Mouse (Mus musculus) thymus, postnatal 4 days (tissue): ENCODE measurements around the gene App.

Source experiments
- DNase-seq: peaks from one replicate; pipeline ENCODE4 v3.0.0; 2021

App gene

DNA sequence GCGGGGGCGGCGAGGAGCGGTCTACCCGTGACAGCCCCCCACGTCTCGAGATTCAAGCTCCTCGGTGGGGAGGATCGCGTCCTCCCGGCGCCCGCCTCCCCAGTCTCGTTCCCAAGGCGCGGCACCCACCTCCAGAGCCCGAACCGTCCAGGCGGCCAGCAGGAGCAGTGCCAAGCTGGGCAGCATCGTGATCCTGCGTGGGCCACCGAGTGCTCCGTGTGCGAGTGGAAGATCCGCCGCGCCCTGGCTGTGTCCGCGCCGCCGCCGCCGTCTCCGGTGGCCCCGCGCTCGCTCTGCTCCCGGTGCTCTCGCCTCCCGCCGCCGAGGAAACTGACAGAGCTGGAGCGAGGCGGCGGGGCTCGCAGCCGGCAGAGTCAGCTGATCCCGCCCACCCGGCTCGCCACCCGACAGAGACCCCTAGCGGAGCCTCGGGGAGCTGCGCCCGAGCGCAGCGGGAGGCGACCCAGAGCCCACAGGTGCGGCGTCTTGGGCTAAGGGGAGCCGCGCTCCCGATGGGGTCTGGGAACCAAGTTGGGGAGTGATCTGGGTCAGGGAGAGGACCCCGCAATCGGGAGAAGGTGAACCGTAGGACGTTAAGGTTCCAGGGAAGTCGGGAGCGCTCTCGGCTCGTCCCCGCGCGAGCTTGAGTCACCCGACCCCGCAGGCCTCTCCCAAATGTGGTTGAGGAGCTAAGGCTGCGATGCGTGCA, at the start of gene App:
Gene App (minus strand): TSS at position 394 of the 709 bp plus-strand sequence.
- peak; percentile 88 for DNase-seq

DNA sequence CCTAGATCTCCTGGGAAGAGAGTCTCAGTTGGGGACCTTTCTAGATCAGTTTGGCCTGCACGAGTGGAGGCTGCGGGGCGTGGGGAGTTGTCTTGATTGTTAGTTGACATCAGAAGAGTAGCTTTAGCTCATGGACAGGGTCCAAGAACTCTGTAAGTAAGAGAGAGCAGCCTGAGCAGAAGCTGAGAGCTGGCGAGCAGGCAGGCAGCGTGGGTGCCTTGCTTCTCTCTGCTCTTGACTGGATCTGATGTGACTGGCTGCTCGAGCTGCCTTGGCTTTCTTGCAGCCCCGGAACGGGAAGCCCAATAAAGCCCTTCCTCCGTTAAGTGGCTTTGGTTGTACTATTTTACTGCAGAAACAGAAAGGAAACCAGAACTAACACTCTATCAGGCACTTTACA, 42.3 kb upstream of the App start:
- DNase-seq = no peak

DNA sequence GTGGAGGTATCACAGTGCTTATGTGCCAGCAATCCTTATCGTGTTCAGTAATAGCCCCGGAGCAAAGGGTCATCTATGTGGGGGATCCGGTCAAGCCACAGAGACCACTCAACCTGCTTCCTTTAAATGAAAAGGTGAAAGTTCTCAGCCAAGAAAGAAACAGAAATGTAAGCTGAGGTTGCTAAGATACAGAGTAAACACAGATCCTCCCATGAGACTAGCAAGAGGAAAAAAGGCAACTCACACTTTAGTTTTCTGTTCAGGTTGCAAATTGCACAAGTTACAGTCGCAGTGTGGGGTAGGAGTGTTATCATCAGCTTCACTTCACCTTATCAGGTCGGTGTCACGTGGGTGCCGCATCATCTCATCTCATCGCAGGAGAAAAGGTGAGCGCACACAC, 41.6 kb upstream of the App start:
- no peak for DNase-seq

DNA sequence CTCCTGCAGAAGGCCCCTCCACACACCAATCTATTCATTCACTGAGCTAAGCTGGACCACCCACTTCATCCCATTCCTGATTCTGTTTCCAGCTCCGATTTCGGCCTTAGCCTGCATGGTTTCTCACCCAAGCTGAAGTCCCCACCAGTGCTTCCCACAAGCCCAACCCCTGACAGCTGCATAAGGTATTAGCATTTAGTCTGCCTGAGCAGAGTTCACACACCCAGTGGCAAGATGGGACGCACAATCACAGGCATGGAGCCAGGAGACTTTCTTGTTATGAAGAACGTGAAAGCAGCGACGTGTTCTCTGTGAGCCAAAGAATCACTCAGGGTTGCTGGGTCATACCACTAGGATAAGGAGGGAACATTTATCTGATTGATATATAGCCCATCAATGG, 22.1 kb upstream of the App start:
- no peak for DNase-seq

DNA sequence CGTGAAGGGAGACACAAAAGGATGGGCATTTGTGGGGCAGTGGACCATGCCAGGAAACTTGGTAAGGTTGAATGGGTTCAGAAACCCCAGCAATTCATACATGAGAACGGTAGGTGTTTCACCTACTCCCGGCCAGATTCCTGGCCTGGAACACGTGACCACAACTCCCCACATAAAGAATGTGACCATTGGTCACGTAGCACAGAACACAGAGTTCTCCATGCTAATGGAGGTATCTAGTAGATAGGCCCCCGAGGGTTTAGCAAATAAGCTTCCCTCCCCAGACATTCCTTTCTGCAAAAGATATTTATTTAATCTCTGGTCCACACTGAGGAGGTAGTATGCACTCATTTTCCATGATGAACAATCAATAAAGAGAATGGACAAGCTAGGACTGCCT, 21.6 kb upstream of the App start:
- DNase-seq = no peak

DNA sequence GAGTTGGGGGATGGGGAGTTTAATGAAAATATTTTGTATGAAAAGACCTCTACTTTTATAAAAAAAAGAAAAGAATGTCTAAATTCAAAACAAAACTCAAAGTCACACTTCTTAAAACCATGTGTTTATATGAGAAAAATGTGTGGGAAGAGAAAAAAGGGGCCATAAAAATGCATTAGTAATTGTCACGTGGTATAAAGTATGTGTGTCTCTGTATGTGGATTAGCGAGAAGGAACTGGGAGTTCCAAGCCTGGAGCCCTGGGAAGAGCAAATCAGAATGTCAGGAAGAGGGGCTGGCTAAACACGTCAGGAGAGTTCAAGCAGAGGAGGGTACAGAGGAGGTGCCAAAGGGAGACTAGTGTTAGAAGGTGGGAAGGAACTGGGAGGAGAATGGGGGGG, 7.9 kb upstream of the App start:
- DNase-seq = no peak

DNA sequence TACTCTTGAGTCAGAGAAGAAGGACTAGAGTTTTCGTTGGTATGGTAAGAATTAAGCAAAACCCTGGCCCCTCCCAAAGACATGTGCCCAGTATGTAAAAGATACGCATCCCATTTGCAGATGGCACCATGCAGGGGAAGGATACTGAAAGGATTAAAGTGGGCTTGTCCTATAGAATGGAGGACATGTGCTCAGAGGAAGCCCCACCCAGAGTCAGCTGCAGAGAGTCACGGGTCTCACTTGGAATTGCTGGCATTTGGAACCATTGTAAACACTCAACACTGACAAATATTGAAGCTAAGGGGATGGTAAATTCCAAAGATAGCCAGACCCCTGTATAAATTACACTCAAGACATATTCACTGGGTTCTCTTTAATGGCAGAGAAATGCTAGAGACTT, 7.1 kb upstream of the App start:
- DNase-seq = no peak

DNA sequence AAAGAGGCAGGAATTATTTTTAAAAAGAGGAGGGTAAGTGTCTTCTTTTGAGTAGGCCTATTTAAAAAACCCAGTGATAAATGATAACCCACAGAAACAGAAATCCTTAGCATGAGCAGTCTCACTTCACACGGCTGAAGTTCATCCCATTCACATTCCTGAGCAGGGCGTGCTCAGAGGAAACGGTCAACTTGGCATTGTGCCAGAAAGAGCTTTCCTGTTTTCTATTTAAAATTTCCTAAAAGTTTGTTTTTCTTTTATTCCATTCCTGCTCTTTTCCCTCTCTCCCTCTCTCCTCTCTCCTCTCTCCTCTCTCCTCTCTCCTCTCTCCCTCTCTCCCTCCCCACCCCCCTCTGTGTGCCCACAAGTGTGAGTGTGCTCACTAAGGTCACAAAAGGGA, 3.1 kb upstream of the App start:
- no peak for DNase-seq

DNA sequence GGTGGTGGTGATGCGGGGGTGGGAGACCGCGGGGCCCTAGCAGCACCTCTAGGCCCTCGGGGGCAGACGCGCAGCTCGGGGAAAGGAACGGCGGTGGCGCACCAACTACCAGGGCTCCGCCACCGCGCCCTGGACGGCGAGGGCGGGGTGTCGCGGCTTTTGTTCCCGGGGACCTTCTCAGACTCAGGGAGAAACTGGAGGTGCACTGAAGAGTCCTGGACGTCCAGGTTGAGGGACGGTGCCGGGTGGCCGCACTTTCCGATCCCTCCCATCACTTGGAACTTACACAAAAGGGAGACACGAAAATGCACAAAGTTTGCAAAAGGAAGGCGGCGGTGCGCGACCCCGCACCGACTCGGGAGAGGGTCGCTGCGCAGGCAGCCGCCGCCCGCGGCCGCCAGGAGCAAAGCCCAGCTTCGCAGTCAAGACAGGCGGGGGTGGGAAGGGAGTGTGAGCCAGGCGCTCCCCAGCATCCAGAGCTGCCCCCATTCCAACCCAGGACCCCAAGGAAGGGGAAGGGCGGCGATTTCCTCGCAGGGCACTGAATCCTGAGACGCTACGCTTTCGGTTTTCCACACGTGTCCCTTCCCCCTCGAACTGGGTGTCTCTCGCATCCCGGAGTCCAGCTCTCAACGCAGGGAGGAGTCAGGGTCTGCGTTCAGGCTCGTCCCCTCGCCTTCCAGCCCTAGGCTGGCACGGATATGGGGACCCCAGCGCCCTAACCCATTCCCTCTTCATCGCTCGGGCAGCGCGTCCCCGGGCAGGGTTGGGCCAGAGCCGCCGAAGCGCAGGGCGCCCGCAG, 794 bp downstream of the App start:
- peak; percentile 43 for DNase-seq

DNA sequence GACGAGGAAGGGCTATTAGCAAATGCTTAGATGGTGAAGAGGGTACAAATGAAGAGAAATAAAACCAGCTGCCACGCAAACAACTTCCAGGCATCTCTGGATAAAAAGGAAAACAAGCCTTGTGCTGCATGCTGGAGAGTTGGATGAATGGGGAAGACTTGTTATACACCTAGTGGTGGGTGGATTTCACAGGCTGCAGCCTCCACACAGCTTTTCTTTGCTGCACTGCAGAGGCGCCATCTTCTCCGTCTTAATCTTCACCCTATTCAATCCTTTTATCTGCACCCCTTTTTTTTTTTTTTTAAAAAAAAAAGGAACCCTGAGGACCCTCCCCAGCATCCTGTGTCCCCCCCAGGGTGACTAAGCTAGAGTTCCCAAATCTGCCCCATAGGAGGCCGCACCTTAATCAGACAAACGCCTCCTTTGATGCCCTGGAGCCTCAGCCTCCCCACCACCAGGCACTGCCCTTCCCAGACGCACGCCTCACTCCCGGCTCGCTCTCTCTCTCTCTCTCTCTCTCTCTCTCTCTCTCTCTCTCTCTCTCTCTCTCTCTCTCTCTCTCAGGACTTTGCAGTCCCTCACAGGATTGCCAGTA, 1.5 kb downstream of the App start:
- no peak for DNase-seq

DNA sequence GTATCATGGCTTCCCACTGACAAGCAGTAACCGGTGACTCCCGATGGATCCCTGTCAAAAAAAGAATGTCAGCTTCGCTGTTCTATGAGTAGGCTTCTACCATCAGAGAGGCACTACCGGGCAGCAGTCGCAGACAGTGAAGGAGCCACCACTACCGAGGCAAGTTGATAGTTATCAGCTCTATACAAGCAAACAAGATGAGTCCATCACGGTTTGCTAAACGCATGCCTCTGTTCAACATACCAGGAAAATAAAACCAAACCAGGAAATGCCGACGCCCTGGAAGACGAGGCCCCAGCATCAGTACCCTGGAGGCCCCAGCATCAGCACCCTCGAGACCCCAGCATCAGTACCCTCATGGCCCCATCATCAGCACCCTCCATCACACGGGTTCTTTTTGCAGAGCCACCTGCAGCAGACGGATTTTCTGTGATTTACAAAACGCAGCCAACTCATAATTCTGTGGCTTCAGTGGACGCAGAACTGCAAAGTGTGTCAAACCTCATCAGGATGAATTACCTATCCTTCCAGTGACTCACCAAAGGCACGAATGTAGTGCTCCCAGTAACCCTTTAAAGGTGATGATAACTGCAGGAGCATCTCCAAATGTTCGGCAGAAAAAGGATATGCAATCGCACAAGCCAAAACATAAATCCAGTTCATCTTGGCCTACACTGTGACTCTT, 2.6 kb downstream of the App start:
- no peak for DNase-seq

DNA sequence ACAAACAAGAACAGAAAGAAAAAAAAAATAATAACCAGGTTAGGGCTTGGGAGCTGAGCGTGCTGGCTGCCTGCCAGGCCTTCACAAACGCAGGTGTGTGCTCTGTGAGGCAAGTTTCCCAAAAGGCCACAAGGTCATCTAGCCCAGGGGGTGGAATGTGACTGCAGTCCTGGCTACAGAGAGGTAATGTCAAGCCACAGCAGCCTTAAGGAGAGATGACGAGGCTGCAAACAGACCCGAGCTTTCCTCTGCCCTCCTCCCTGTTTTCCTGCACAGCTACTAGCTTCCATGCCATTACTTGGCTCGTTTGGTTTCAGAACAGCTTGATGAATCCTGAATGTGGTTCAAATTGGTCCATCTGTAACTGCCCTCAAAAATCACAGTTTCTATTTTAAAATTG, 4.7 kb downstream of the App start:
- DNase-seq = no peak

DNA sequence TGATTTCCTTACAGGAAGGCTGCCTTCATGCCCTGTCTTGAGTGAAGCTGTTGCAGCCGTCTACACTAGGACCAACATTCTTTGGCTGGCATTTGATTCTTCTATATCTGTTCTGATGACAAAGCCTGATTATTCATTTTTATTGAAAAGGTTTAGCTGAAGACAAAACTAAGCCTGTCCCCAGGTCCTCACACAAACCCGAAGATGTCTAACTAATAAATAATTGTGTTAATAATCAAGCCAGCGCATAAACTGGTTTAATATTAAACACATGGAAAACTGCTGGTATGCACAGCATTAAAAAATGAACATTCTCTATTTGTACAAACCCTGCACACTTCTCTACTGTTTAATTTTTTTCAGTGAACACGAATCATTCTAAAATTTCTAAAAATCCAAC, 7.4 kb downstream of the App start:
- DNase-seq = no peak

DNA sequence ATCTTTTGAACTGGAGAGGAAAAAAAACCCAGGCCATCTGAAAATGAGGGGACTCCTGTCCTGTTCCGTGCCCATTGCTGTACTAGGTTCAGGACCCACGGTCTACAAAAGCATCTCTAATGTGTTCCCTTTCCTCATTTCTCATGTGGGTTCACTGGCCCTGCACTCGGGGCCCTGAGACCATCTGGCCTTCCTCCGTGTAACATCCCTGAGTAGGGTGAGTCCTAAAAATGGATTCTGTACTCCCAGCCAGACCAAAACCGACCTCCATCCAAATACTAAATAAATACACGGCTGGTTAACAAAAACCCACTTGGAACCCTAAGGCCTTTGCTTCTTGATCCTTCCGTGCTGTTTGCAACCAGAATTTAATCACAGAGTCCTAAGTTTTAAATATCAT, 7.9 kb downstream of the App start:
- no peak for DNase-seq

DNA sequence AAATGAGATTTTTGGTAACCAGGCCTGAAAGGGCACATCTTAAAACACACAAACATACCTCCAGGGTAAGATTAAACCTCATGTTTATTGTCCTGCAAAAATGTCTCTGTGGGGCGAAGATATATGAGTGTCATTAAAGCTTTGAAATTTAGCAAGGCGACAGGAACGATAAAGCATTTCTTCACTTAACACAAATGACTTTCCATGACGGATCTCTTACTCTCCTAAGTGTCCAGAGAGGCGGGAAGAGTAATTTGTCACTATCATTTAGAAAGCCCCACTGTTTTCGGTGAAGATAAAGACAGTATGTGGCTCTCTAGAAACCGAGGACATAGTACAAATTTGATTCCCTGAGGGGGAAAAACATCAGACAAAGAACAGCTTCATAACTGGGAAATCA, 8.4 kb downstream of the App start:
- no peak for DNase-seq

DNA sequence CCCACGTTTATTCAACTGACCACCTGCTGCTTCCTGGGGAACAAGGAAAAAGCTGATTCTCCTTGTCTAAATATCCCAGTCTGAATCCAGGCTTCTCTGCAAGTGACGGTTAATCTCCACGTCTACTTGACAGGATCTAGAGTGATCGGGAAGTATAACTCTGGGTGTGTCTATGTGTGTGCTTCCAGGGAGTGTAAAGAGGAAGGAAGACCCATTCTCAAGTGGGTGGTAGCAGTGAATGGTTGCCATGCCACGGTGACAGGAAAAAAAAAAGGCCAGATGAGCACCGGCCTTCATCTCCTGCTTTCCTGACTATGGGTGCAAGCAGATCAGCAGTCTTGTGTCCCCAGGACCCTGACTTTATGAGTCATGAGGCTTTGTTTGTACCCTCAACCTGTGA, 10.8 kb downstream of the App start:
- no peak for DNase-seq

DNA sequence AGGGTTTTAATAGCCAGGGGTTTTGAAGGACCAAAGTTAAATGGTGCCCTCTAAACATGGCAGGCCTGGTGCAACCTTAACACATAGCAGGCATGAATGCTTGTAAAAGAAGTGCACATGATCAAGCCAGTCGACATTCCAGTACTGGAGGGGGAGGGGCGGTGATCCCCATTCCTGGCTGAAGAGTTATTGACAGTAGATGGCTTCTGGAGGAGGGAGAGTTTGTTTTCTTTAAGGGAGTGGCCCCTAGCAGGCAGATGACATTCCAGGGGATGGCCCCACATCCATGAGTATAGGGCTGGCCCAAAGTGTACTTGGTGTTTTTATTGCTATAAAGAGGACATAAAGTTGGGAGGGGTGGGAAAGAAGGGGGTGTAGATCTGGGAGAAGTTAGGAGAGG, 13.4 kb downstream of the App start:
- DNase-seq = no peak

DNA sequence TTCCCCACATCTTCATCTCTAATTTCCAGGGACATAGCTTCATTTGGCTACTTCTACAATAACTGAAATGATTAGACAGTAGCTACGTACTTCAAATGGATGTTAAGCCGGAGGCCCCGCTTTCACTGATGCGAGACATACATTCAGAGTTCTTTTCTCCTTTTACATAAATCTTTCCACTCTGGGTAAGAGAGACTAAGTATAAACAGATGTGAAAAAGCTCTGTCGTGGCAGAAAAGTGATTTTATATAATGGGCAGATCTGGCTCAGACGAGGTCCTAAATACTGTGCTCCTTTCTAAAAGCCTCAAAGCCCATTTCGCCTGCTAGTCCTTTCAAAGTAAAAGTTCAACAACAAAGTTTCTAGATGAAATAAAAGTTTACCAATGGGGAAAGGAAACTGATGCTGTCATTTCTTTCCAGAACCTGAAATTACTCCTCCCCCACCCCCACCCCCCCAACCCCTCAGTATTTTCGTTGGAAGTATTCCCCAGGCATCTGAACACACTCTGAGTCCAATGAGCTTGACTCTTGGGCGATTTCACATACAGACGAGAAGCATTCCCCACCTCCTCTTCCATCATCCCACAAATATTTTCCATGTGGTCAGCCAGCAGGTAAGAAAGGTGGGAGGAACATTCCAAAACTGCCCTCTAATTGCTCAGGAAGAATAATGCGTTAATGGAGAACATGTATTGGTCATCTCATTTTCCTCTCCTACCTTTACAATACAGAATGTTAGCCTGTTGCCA, 15.6 kb downstream of the App start:
- no peak for DNase-seq

DNA sequence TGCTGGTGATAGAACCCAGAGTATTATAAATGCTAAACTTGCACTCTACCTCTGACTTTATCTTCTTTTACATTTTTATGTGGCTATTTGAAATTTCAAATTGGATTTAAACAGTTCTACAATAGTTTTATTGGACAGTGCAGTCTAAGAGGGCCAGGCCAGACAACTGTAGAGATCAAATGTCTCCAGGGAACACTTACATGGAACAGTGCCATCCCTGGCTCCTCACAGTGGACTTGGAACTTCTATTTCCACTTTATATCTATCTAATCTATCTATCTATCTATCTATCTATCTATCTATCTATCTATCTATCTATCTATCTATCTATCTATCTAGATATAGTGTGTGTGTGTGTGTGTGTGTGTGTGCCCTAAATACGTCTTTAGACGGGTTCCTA, 16.4 kb downstream of the App start:
- DNase-seq = no peak

DNA sequence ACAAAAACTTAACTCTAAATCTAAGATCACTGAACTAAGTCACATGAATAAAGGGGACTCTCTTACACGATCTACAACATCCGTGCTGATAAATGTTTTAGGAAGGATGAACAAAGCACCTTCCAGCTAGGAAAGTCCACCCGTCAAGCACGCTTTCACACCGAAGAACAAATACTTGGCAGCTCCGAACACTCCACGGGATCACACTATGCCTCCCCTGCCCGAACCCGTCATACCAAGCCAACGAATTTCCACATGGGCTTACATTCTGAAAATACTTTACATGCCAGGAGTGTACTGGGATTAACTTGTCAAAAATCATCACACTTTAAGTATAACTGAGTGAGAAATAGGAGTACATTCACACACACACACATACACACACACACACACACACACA, 17.7 kb downstream of the App start:
- no peak for DNase-seq

DNA sequence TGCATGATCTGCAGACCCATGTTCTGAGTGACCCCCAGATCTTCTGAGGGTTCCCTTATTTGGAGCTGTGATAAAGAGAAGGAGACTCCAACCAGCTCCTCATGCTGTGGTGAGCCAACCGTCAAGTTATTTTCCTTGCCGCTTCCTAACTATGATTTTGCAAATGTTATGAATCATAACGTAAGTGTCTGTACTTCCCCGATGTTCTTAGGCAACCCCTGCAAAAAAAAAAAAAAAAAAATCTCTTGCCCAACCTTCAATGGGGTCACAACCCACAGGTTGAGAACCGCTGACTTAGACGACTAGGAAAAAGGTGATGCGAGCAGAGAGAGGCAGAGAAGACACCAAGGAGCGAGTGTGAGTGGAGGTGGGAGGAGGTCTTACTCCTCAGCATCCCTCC, 21.1 kb downstream of the App start:
- DNase-seq = no peak

DNA sequence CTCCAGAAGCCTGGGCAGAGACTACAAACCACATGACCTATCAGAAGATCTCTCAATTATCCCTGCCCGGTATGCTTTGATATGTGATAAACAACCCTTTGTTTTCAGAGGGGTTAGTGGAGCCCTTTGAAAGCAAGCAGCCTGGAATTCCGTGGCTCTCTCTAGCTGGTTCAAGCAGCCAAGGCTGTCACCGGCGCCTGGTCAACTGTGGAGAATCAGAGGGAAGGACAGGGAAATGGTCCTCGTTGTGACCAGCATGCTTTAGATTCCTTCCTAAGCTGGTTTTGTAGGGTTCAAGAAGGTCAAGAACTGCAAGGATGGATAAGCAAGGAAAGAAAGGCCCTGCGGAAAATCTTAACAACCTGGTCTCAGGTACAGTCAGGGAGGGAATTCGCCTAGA, 21.9 kb downstream of the App start:
- DNase-seq = no peak

DNA sequence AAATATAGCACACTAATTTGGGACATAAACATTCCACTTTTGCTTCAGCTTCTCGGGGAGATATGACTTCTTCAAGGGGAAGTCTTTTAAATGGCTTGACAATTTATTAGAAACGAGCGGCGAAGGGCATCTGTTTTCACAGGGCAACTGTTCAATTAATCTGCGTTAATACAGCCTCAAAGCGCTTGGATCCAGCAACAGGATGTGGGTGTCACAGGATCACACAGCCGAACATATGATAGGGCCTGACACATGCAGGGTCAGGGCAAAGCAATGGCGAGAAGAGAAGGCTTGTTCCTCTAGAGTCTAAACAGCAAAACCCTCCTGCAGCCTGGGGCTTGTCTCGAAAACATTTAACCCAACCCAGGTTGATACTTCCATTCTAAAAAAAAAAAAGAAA, 22.7 kb downstream of the App start:
- DNase-seq = no peak
